Mouse (Mus musculus): ENCODE data around the gene Nek8.

Gene Nek8

DNA sequence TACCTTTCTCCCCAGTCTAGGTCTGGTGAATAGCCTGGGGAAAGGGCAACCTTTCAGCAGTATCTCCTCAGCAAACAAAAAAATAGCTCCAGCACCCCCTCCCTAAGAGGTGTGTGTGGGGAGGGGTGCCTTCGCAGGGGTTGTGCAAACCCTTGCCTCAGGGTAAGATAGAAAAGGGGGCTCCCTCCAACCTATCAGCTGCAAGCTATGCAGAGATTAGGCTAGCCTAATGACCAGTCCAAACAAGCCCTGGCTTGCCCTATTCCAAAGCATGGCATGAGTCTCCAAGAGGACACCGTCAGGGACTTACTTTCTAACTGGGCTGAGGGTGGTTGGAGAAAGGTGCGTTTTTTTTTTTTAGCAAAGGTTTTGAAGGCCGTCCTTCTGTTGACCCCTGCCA lies 10.3 kb downstream of the Nek8 start:
- no peak for DNase-seq

DNA sequence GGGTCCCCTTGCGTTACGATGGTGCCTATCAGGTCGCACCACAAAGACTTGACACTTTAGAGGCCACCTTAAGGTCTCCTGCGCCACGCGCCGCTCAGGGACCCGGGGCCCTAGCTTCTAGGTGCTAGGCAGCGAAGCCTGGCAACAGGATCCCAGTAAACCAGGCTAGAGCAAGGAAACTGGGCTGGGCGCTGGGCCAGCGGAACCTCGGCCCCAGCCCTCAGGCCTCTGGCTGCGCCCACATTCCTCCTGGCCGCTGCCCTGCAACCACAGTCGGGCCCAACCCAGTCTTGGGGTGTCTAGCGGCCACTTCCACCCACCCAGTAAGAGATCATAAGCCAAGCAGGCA lies 10.7 kb downstream of the Nek8 start:
- peak; percentile 81 to 92 for DNase-seq

GRCm38 (mm10) chr11:78164924-78165760 lies 11.3 kb downstream of the Nek8 start, which contains the start of gene Traf4:
Gene Traf4, minus strand, starts transcription at chr11:78165589.
- peak; percentile 94 for DNase-seq

DNA sequence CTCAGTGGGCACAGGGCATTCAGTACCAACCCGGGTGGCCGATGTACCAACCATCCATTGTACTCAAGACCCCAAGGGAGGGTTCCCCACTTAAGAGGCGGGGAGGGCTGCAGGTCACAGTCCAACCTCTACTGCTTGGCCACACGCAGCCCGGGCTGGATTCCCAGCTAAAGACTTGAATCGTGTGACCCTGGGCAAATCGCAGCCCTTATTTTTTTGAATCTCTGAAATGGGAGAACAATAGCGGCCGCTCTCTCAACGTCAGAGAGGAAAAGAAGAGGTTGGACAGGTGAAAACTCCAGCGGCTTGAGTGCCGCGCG lies 11.9 kb downstream of the Nek8 start:
- no peak for DNase-seq

DNA sequence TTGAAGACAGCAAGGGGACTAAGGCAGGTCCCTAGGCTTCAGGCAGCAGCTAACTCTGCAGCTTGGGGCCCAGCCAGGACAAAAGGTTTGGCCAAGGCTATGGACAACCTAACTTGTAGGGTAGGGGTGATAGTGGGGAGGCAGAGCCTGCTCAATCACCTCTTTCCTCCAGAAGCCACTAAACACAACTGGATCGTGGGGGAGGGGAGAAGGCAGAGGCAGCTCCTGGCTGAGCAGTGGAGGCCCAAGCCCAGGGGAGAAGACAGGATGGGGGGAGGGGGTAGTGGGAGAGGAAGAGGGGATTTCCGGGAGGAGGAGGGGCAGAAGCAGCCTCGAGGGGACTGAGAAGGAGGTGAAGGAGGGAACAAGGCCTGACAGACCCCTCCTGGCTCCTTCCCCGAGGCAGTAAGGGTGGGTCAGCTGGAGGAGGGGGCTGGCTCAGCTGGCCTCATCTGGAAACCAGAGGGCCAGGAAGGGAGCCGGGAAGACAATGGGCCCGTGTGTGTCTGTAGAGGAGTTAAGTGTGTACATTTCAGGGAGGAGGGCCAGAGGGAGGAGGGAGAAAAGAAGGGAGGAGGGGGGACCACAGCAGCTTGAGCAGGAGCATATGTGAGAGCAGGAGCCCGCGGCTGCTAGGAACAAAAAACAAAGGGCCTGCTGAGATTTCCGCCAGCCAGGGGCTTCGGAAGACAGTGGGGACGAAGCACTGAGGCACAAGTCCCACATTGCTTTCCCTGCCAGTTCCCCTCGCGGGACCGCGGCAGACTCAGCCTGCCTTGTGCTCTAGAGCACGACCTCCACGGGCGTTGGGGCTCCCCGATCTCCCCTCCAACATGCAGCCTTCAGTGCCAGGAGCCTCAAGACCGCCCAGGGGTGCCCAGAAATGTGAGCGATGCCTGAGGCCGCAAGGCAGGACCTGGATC lies 12.5 kb downstream of the Nek8 start:
- DNase-seq, result peak; percentile 78 to 89

- no peak for DNase-seq
Observed at GRCm38 (mm10) chr11:78163045-78163444, 13.4 kb downstream of the Nek8 start.

DNA sequence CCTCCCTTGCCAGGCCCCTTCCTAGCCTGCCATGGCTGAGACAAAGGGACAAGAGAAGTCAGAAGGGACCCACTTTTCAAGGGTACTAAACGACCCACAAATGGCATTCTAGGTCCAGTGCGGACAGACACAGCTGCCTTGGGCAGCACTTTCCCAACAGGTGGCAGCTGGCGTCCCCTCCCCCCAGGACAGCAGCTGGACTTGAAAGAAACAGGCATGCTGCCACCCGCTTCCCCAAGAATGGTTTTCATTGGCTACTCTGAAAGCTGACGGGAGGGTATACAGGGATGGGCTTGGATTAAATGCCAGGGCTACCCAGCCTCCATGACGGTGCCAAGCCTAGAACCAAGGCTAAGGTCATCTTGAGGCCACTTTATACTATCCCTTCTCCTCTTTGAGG lies 14.0 kb downstream of the Nek8 start:
- peak; percentile 64 to 79 for DNase-seq

DNA sequence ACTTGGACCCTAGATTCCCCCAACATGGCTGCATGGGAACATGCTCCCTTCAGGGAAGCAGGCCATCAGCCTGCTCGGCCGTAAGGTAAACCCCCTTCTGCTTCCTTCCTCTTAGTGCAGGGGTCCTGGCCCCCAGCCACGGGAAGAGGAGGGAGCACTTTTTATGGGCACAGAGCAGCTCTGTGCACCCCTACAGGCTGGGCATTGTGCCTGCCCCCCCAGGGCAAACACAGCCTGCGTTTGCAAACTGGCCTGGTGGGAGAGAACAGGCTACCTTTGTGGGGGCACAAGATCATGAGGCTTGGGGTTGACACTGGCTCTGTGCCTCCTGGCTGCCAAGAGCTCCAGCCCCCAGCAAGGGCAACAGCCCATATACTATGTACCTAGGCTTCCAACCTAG lies 14.5 kb downstream of the Nek8 start:
- peak in 1 of 2 experiments; percentile 51 for DNase-seq

DNA sequence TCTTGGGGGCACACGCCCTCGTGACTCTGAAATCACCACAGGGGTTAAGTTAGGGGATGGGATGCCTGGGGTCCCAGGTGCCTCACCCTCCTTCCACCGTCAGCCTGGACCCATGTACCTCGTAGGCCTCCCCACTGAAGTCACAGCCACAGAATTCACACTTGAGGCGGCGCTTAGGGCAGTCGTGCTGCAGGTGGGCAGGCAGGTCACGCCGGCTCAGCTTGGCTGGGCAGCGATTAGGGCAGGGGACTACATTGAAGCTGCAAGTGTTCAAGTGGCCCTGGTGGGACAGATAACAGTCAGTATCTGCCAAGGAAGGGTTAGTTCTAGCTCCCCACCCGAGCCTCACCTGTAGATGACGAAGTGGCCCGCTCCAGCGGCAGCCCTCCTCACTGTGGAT lies 15.3 kb downstream of the Nek8 start:
- no peak for DNase-seq

DNA sequence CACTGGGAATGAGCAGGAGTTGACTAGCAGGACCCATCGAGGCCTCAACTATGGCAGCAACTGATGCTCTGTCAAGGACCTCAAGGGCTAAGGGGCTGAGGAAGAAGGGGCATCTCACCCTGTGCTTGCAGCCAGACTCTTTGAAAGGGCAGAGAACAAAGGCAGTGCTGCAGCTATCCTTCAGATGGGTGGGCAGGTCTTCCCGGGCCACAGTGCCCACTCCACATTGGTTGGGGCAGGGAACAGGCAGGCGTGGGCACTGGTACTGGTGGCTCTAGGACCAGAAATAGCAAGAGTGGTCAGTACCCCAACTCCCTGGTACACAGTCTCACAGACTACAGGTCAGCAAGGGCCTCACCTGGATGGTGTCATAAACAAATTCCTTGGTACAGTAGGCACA lies 15.8 kb downstream of the Nek8 start:
- DNase-seq, result no peak

GRCm38 (mm10) chr11:78160171-78160570 lies 16.3 kb downstream of the Nek8 start:
- peak in 1 of 2 experiments; percentile 40 for DNase-seq

GRCm38 (mm10) chr11:78159557-78159956 lies 16.9 kb downstream of the Nek8 start:
- peak in 1 of 2 experiments; percentile 68 for DNase-seq

DNA sequence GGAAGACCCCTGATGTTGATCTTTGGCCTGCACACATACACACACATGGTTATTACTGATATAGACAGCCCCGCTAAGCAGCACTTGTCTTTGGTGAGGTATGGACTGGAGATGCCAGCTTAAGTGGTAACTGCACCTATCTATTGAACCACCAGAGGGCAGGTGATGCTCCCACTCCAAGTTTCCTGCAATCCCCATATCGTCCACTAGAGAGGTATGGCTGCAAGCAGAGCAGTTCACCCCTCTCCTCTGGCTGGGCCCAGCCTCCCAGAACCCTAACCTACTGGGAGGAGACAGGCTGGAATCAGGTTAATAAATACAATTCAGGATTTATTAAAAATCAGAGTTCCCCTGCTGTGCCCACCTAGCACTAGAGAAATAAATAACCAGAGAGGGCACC lies 17.4 kb downstream of the Nek8 start:
- peak; percentile 89 to 90 for DNase-seq

DNA sequence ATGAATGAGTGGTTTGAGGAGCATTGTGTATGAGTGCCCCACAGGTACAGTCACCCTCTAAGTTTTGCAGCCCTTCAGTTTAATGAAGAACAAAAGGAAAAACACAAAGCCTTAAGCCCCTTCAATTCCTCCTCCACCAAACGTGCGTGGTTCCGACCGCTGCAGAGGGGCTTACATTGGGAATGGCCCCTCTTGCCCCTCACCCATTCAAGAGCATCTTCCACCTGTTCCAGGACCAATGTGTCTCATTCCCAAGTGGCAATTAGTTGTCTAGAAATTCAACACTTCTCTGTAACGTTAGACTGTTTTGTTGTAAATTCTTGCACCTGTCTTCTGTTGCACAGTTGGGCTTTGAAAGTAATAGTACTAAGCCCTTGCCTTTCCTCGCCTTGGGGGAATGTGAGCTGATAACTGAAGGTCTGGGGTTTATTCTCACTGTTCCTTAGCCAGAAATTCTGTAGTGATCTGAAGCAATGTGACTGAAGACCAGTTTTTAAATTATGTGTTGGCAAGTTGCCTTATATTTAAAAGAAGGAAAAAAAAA lies 20.2 kb downstream of the Nek8 start:
- no peak for DNase-seq

- DNase-seq, result no peak
Observed at GRCm38 (mm10) chr11:78155674-78156073, 20.8 kb downstream of the Nek8 start.

DNA sequence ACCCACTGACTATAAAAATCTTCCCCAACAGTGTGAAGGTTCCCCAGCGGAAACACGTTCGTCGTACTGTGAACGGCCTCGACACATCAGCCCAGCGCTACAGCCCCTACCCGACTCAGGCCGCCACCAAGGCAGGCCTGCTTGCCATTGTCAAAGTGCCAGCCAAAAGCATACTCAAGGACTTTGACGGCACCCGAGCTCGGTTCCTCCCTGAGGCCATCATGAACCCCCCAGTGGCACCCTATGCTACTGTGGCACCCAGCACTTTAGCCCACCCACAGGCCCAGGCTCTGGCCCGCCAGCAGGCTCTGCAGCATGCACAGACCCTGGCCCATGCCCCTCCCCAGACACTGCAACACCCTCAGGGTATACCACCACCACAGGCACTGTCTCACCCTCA lies 22.7 kb downstream of the Nek8 start:
- peak in 1 of 2 experiments; percentile 46 for DNase-seq

- DNase-seq, result peak; percentile 76
Observed at GRCm38 (mm10) chr11:78152299-78153231, 23.9 kb downstream of the Nek8 start.

DNA sequence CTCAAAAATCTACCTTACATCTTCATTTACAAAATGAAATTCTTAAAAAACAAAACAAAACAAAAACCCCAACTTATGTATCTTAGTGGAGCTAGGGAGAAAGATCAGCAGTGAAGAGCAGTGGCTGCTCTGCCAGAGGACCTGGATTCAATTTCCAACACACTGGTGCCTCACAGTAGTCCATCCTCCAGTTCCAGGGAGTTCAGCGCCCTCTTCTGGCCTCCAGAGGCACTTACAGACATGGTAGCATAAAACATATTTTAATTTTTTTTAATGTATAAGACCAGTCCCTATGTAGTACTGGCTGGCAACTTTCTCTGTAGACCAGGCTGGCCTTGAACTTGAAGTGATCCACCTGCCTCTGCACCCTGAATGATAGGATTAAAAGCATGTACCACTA lies 25.3 kb downstream of the Nek8 start:
- peak; percentile 56 for DNase-seq

DNA sequence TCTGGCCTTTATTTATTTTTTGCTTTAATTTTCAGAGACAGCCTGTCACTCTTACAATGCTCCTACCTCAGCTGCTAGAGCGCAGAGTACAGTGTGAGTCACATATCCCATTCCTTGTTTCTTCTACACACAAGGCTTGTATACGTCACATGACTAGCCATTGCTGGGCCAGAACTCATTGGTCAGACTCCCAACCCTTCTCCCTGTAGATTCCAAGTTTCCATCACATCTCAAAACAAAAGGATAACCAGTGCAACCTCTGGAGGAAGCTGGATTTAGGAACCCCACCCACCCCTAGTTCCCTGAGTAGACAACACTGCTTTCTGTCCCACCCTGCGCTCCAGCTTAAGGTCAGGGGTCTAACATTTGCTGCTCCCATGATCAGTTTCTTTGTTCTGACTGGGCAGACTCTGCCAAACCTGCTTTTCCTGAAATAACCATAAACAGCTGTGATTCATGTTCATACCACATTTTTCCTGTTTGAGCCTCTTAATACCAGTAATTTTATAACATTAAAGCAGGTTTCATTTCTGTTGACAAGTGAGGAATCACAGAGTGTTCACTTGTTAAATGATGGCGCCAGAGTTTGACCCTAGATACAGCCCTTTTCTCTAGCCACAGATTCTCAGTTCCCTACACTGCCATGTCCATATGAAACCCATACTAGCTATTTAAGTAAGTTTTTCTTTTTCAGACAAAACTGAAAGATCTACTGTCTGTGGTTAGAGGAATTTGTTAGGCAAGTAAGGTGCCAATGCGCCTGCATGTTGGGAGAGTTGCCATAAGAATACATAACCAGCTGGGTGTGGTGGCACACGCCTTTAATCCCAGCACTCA lies 29.6 kb downstream of the Nek8 start:
- no peak for DNase-seq

DNA sequence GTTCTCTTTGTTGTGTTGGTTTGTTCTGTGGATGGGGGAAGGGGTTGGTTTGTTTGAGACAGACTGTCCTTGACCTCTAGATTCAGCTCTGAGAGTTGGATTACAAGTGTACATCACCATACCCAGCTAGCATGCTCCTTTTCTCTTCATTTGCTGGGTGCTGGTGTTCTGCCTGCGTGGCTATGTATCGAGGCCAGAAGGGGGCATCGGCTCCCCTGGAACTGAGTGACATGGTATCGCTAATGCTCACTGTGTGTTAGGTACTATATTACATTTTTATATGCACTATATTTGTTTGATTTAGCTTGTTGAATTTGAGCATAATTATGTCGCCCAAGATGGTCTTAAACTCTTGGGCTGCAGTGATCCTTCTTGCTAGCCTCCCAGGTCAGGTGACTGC lies 30.3 kb downstream of the Nek8 start:
- DNase-seq, result no peak

DNA sequence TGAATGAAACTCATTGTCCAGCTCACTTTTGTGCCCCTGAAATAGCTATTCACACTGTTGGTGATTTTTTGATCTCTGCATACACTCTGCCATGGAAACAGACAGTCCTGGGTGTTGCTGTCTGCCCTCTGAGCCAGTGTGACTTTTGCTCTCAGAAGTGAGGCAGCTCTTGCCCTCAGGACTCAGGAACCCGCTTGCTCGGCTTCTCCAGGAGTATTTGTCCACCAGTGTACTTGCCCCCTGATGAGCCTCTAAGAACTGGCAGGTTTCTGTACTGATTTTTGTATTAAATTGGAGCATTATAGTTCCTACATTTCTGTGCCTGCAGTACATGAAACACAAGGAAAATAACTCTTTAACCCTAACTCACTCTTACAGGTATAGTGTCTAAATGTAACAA lies 33.0 kb downstream of the Nek8 start:
- peak in 1 of 2 experiments; percentile 60 for DNase-seq

DNA sequence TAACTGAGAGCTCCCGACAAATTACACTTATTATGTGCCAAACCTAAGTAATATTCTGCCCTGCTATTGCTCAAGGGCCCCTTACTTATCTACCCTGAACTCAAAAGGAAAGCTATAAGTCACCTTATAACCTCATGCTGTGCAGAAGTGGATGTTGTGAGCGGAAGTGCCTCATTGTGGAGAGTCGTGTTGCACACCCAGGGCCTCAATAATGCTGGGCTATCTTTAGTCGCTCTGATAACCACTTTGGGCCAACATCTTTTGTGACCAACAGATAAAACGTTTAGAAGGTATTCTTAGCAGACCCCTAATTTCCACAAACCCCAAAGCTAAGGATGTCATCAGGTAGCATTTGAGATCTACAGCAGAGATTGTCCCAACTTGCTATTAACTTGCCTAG lies 35.8 kb downstream of the Nek8 start:
- DNase-seq, result no peak

All from kidney, postnatal 25 days (tissue).